Mouse (Mus musculus): ENCODE data around the gene Sytl2. TPM values are rescaled to one million over a fixed set of nuclear protein-coding genes. Genes with fewer than 3 reads are reported as not detected.

Sytl2 gene
- total RNA-seq (2021): 1 to 10 TPM; 4.6 to 4.7 TPM
- long read RNA-seq, experiment 1, partial matches to known transcripts: 0 of 1 reads
- long read RNA-seq, experiment 1, other reads (novel, unspliced or antisense): 1 of 1 reads
- long read RNA-seq, experiment 2: 0 reads

DNA sequence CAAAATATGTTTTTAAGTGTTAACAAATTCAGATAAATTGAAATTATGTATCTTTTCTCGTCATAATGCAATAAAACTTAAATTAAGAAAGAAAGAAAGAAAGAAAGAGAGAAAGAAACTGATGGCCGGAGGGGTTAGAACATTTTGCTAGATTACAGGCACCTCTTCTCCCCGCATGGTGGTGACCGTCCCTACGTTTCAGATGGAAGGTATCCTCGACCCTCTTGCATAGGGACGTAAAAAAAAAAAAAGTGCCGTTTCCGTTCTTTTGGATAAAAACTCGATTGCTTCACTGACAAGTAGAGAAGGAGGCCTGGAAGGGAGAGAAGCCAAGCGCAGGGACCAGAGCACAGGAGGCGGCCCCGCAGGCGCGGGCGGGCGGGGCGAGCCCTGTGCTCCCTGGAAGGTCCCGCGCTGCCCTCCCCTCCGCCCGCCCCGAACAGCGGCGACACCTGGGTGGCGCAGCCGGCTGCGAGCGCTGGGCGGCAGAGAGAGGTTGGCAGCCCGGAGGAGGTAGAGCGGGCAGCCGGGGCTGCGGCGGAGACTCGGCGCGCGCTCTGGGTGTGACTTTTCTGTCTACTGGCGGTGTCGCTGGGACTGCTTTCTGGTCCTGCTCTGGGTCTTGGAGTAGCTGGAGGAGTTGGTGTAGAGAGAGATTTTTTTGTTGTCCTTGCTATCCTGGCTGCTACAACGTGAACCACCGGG, at the start of gene Sytl2:
Gene Sytl2 (plus strand): TSS at position 311 of the 705 bp plus-strand sequence.
- peak; percentile 72 to 79 for DNase-seq

GRCm38 (mm10) chr7:90252946-90253345, 49.1 kb upstream of the Sytl2 start:
- DNase-seq: no peak

DNA sequence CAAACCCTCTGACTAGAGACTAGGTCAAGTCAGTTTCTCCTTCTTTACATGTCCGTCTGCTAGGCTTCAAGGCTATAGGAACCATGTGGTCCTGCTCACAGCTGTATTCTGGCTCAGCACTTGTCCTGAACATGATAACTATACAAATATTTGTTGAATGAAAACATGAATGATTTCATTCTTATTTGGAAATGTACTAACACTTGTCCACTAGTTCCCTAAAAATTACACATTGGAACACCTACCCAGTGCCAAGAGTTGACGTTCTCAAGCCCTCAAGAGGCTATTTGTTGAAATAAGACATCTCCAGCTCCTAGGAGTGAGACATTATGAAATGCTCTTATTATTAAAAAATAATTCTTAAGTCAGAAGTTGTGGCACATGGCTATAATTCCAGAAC, 43.4 kb upstream of the Sytl2 start:
- no peak for DNase-seq

GRCm38 (mm10) chr7:90259899-90260298, 42.2 kb upstream of the Sytl2 start:
- DNase-seq: no peak

GRCm38 (mm10) chr7:90261902-90262599, 40.0 kb upstream of the Sytl2 start:
- no peak for DNase-seq

DNA sequence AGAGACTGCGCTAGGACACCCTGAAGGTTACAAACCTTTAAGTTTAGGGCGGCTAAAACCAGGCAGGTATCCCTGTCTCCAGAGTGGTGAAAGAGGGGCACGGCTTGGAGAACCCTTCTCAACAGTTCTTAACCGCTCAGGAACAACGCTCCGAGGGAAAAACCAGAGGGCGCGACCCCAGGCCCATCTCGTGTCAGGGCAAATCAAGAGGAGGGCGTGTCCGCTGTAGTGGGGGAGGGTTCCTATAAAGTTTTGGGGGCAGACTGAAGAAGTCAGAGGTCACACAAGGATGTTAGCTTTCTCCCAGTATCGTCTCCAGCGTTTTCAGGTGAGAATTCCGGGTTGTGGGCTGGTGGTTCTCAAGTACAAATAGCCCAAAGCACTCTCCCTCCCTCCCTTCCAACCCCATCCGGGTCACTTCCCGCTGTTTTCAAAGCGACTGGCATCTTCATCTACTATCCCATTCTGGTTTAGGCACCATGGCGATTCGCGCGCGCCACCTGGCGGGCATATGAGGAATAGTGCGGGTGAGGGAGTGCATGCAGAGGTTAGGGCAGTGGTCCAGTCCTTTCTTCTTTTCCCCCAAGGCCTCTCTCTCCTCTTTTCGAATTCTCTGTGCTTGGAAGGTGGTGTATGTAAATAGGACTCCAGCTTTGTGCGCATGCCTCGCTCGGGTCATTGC, 36.6 kb upstream of the Sytl2 start, which contains the start of gene Ccdc83:
Gene Ccdc83 (minus strand): TSS at position 489 of the 682 bp plus-strand sequence.
- DNase-seq: peak; percentile 84 to 87

- no peak for DNase-seq
These were observed 31.9 kb upstream of the Sytl2 start for GRCm38 (mm10) chr7:90270141-90270540.

DNA sequence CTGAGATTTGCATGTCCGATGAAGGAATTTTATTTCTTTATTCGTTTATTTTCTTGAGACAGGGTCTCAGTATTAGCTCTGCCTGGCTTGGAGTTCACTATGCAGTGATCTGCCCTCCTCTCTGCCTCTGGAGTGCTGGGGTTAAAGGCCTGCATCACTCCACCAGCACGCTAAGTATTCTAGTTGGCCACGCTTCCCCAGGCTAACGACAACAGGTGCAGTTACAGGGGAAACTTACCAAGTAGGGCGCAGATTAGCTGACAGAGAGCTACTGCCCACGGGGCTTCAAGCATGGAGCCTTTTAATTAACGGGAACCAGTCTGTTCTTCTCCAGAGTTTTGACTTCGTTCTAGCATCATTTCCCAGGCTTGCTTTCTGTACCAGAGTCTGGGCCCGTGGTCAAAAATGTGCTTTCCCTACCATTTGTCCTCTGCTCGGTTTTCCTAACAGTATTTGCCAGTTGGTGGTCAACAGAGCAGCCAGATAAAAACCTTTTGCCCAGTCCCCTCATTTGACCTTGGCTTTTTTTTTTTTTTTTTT, 27.4 kb upstream of the Sytl2 start:
- DNase-seq: no peak

GRCm38 (mm10) chr7:90277246-90277645, 24.8 kb upstream of the Sytl2 start:
- DNase-seq: no peak

- no peak for DNase-seq
These were observed 24.3 kb upstream of the Sytl2 start for GRCm38 (mm10) chr7:90277769-90278168.

GRCm38 (mm10) chr7:90279136-90279535, 22.9 kb upstream of the Sytl2 start:
- DNase-seq: no peak

- peak; percentile 46 to 64 for DNase-seq
These were observed 21.7 kb upstream of the Sytl2 start for GRCm38 (mm10) chr7:90280274-90280875.

GRCm38 (mm10) chr7:90280878-90281277, 21.2 kb upstream of the Sytl2 start:
- no peak for DNase-seq

- no peak for DNase-seq
These were observed 20.1 kb upstream of the Sytl2 start for GRCm38 (mm10) chr7:90281759-90282546.

GRCm38 (mm10) chr7:90282786-90283185, 19.3 kb upstream of the Sytl2 start:
- no peak for DNase-seq

DNA sequence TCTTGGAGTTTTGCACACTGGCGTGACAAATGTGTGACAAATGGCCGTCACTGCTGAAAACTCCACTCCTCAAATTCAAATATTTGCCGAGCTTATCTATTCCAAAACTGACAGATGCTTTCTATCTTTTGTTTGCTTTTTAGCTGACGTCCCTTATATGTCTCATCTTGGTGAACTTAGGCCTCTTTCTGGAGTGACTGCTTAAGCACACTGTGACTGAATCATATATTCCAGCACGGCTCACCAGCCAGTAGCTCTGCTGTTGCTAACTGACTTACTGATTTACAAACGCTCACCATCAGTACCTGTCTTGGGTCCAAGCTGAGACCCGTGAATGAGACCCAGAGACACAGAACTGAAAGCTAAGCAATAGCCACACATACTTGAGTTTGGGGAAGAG, 17.3 kb upstream of the Sytl2 start:
- no peak for DNase-seq

DNA sequence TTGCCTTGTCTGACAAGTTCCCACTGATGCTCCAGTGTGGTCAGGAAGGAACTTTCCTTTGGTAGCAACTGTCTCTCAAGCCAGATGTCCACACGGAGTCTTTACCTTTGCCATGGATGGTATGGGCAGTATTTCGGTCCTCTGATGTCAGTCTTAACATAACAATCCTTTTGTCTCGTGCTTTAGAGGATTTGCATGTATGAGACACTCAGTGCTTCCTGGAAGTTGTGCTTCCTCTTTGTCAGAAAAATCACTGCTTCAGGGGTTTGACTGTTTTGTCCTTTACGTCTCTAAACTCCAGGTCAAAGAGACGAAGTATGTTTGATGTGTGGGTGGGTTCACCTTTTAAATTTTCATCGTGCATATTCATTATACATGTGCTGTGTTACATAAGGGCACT, 10.2 kb upstream of the Sytl2 start:
- DNase-seq: no peak

DNA sequence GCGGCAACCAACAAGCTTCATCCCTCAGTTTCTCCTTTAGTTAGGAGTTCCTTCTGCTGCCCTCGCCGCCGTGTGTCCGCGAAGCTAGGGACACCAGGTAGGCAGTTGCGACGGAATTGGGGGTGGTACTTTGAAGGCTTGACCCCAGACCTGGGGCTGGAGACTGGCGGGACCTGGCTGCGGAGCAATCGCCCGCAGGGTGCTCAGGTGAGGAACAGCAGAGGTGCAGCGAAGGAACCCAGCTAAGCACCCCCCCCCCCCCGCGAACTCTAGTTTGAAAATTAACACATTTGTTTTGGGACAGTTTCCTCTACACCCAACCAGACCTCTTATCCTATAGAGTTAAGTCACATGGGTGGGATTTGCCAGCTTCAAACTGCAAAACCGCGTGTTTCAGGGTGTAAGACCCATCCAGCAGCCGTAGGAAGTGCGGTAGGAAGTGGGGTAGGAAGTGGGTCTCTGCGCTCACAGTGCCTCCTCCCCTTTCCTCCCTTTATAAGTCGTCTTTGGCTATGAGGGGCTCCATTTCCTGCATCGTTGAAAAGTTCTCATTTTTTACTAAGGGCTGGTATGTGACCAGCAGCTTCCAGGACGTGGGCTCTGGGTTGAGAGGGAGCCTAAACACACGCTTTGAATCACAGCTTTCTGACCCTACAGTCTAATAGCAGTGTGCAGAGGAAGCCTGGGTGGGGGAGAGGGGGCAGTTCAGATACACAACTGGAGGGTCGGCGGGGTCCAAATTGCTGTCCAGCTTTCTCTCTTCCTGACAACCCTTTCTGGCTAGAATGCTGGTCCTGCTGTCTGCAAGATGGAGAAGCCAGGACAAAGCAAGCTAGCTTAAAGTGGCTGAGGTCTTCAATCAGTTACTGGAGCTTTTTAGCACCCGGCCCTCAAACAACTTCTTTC, 848 bp downstream of the Sytl2 start:
- DNase-seq: no peak

- DNase-seq: no peak
These were observed 4.0 kb downstream of the Sytl2 start for GRCm38 (mm10) chr7:90306079-90306478.

- DNase-seq: no peak
These were observed 4.9 kb downstream of the Sytl2 start for GRCm38 (mm10) chr7:90306968-90307367.

Measured in adrenal gland, postnatal 36 days (tissue).